Mouse (Mus musculus): Measurements from ENCODE around the gene Pimreg. TPM values are rescaled to one million over a fixed set of nuclear protein-coding genes. Genes with fewer than 3 reads are reported as not detected.

Pimreg gene
- polyA plus RNA-seq, 1 experiment, result 34.3 TPM

- no peaks in the 10 kb centered on the region for H3K4me1 ChIP-seq (ENCODE audit: control insufficient read depth, insufficient read depth, low read length)
- TF ChIP-seq CTCF (IDR thresholded peaks at IDR 0.05; ENCODE audit: low read depth, low read length) (no peak), POLR2A (IDR thresholded peaks at IDR 0.05; ENCODE audit: borderline replicate concordance, low read depth, low read length) (no peak)
- no peak overlapping the region for H3K4me3 ChIP-seq (ENCODE audit: insufficient read depth, low read length)
- H3K27ac ChIP-seq (ENCODE audit: insufficient read depth, low read depth, low read length), result no peak overlapping the region
Measured at GRCm38 (mm10) chr11:72010940-72011722, 30.7 kb upstream of the Pimreg start.

GRCm38 (mm10) chr11:72011955-72012354 lies 29.9 kb upstream of the Pimreg start:
- TF ChIP-seq POLR2A (IDR thresholded peaks at IDR 0.05; ENCODE audit: borderline replicate concordance, low read depth, low read length) (no peak), CTCF (IDR thresholded peaks at IDR 0.05; ENCODE audit: low read depth, low read length) (no peak)
- no peak overlapping the region for H3K4me3 ChIP-seq (ENCODE audit: insufficient read depth, low read length)
- no peak overlapping the region for H3K27ac ChIP-seq (ENCODE audit: insufficient read depth, low read depth, low read length)
- no peaks in the 10 kb centered on the region for H3K4me1 ChIP-seq (ENCODE audit: control insufficient read depth, insufficient read depth, low read length)

DNA sequence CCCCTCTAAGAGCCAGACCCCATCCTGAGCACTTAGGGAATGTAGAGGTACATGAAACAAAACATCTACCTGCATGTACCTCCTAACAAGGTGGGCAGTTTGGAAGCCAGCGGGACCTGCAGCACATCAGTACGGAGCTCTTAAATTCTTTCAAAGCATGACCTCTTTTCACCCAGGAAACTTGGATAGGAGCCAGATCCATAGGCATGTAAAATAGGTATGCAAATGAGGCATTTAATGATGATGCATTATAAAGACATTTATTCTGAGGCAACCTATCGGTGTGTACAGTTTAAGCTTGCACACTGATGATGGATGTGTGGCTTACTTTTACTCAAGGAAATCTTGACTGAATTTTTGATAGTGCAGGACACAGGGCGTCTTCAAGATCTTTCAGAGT lies 27.2 kb upstream of the Pimreg start:
- no peak overlapping the region for H3K4me3 ChIP-seq (ENCODE audit: insufficient read depth, low read length)
- no peaks in the 10 kb centered on the region for H3K4me1 ChIP-seq (ENCODE audit: control insufficient read depth, insufficient read depth, low read length)
- TF ChIP-seq CTCF (IDR thresholded peaks at IDR 0.05; ENCODE audit: low read depth, low read length), result no peak
- TF ChIP-seq POLR2A (IDR thresholded peaks at IDR 0.05; ENCODE audit: borderline replicate concordance, low read depth, low read length), result no peak
- no peak overlapping the region for H3K27ac ChIP-seq (ENCODE audit: insufficient read depth, low read depth, low read length)

GRCm38 (mm10) chr11:72016518-72017252 lies 25.1 kb upstream of the Pimreg start:
- no peak for TF ChIP-seq POLR2A (IDR thresholded peaks at IDR 0.05; ENCODE audit: borderline replicate concordance, low read depth, low read length)
- no peak for TF ChIP-seq CTCF (IDR thresholded peaks at IDR 0.05; ENCODE audit: low read depth, low read length)

DNA sequence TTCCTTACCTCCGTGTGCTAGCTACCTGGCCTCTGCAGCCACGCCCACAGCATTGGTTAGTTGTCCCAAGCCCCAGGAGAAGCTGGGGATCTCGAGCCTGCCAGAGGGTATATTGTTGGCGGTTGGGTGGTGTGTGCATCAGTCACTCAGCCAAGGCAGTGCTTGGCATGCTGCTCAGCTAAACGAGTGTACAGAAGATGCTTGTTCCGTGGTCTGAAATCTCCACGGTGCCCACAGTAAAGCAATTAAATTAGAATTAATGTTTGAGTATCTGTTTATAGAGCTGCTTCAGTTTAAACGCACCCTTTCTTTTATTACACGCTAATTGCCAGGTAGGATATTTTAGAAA lies 24.6 kb upstream of the Pimreg start:
- Histone ChIP-seq H3K4me3 (ENCODE audit: insufficient read depth, low read length) (no peak overlapping the region), H3K4me1 (ENCODE audit: control insufficient read depth, insufficient read depth, low read length) (no peaks in the 10 kb centered on the region), H3K27ac (ENCODE audit: insufficient read depth, low read depth, low read length) (no peak overlapping the region)
- TF ChIP-seq POLR2A (IDR thresholded peaks at IDR 0.05; ENCODE audit: borderline replicate concordance, low read depth, low read length) (no peak), CTCF (IDR thresholded peaks at IDR 0.05; ENCODE audit: low read depth, low read length) (no peak)

More at GRCm38 (mm10) chr11:72016518-72017252, 25.1 kb upstream of the Pimreg start:
- Histone ChIP-seq H3K27ac (ENCODE audit: insufficient read depth, low read depth, low read length) (no peak overlapping the region), H3K4me1 (ENCODE audit: control insufficient read depth, insufficient read depth, low read length) (no peaks in the 10 kb centered on the region), H3K4me3 (ENCODE audit: insufficient read depth, low read length) (no peak overlapping the region)

DNA sequence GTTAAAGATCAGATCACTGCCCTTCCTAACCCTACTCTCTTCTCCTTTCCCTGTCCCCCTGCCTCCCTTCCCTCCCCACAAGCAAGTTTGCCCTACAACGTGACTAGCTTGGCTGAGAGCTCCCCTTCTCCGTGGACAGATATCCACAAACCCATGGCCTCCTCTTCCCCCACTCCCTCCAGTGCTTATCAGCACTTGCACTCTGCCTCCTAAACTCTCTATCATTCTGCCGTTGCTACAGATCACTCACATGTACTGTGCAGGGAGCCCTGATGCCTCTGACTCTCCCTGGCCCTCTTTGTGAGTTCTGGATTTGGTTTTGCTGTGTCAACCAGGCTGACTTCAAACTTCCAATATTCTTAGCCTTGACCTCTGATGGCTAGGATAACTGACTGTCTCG lies 20.8 kb upstream of the Pimreg start:
- TF ChIP-seq POLR2A (IDR thresholded peaks at IDR 0.05; ENCODE audit: borderline replicate concordance, low read depth, low read length), result no peak
- no peak for TF ChIP-seq CTCF (IDR thresholded peaks at IDR 0.05; ENCODE audit: low read depth, low read length)
- H3K4me3 ChIP-seq (ENCODE audit: insufficient read depth, low read length), result no peak overlapping the region
- H3K4me1 ChIP-seq (ENCODE audit: control insufficient read depth, insufficient read depth, low read length), result no peaks in the 10 kb centered on the region
- H3K27ac ChIP-seq (ENCODE audit: insufficient read depth, low read depth, low read length), result no peak overlapping the region

- Histone ChIP-seq H3K27ac (ENCODE audit: insufficient read depth, low read depth, low read length) (no peak overlapping the region), H3K4me1 (ENCODE audit: control insufficient read depth, insufficient read depth, low read length) (no peaks in the 10 kb centered on the region), H3K4me3 (ENCODE audit: insufficient read depth, low read length) (no peak overlapping the region)
- no peak for TF ChIP-seq POLR2A (IDR thresholded peaks at IDR 0.05; ENCODE audit: borderline replicate concordance, low read depth, low read length)
- TF ChIP-seq CTCF (IDR thresholded peaks at IDR 0.05; ENCODE audit: low read depth, low read length), result no peak
Measured at GRCm38 (mm10) chr11:72022827-72023226, 19.0 kb upstream of the Pimreg start.

DNA sequence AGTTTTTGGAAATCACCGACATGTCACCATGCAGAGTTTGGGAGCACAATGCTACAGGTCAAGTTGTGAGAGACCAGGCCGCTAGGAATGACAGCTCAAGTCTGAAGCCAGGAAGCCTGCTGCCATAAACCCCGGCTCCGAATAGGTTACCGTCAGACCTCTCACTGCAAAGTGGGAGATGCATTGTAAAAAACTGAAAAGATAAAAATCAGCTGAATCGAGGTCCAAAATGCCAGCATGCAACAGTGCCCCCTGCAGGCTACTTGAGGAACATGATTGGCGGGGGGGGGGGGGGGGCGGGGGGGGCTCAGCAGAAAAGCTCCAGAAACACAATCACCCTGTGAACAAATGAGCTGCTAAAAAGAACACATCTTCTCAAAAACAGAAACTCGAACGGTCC lies 18.3 kb upstream of the Pimreg start:
- H3K4me3 ChIP-seq (ENCODE audit: insufficient read depth, low read length), result no peak overlapping the region
- H3K27ac ChIP-seq (ENCODE audit: insufficient read depth, low read depth, low read length), result no peak overlapping the region
- H3K4me1 ChIP-seq (ENCODE audit: control insufficient read depth, insufficient read depth, low read length), result no peaks in the 10 kb centered on the region
- TF ChIP-seq CTCF (IDR thresholded peaks at IDR 0.05; ENCODE audit: low read depth, low read length) (peak; percentile 22; the same call in 1 of the 2 replicates), POLR2A (IDR thresholded peaks at IDR 0.05; ENCODE audit: borderline replicate concordance, low read depth, low read length) (no peak)

DNA sequence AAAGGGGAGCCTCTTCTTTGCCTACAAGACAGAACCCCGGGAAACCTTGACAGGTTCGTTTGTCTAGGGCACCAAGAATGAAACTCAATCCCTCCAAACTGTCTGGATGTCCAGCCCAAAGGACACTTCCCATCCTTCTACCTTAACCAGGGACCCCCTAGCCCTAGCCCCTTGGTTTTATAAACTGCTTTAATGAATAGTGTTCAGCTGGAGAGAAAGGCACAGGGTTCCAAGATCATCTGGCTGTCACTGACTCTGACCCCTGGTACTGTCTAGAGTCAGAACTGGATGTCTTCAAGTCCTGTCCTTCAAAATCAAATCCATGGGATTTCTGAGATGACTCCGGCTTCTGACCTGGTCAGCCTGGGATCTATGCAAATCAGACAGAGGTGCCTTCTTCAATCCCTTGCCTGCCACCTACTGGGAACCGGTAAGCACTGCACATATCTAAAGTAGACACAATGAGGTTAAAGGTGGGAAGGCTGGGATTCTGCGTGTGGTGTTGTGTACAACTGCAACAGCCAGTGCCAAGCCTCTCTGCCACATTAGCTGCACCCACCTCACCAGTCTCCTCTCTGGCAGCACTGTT lies 17.5 kb upstream of the Pimreg start:
- no peaks in the 10 kb centered on the region for H3K4me1 ChIP-seq (ENCODE audit: control insufficient read depth, insufficient read depth, low read length)
- TF ChIP-seq CTCF (IDR thresholded peaks at IDR 0.05; ENCODE audit: low read depth, low read length), result peak; percentile 46; the same call in 1 of the 2 replicates
- TF ChIP-seq POLR2A (IDR thresholded peaks at IDR 0.05; ENCODE audit: borderline replicate concordance, low read depth, low read length), result no peak
- H3K27ac ChIP-seq (ENCODE audit: insufficient read depth, low read depth, low read length), result no peak overlapping the region
- no peak overlapping the region for H3K4me3 ChIP-seq (ENCODE audit: insufficient read depth, low read length)

DNA sequence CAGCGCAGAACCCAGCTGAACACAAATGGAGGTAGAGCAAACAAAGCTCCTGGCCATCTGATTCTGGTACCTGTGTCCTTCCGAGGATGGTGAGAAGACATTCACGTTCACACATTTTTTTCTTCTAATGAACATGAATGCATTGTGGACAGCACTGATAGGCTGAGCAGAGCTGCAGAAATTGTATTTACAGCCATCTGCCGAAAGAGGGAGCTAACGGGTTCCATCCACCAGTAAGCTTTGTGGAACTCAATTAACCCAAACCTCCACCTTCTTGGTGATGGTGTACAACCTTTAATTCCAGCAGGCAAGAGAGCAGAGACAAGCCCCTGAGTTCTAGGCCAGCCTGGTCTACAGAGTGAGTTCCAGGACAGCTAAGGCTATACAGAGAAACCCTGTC lies 16.0 kb upstream of the Pimreg start:
- H3K4me3 ChIP-seq (ENCODE audit: insufficient read depth, low read length), result no peak overlapping the region
- TF ChIP-seq CTCF (IDR thresholded peaks at IDR 0.05; ENCODE audit: low read depth, low read length), result no peak
- TF ChIP-seq POLR2A (IDR thresholded peaks at IDR 0.05; ENCODE audit: borderline replicate concordance, low read depth, low read length), result no peak
- H3K27ac ChIP-seq (ENCODE audit: insufficient read depth, low read depth, low read length), result no peak overlapping the region
- no peaks in the 10 kb centered on the region for H3K4me1 ChIP-seq (ENCODE audit: control insufficient read depth, insufficient read depth, low read length)
